Mouse (Mus musculus): ENCODE measurements around the gene Olfr1432.
"Not testable (repeated sequence)": the region's sequence is repeated elsewhere in the genome, so short reads cannot be mapped to it uniquely, and the experiment has no call there.

Gene Olfr1432

DNA sequence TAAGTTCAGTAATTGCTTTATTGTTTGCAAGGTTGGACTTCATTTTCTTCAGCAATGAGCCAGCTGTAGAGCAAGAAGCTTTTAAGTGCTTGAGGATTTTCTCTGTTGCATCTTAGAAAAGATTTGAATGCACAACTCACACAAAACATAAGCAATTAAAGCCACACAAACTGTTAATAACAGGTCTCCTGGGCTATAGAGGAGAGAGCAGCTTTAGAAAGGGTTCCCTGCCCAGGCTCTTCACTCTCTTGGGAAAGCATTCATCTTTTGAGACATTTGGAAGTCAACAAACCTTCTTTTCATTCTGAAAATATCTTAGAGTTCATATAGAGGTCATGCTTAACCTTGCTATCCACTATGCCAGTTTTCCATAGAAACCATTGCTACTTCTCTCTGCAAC is at the start of gene Olfr1432:
Gene Olfr1432, minus strand, starts transcription at position 101 of the 400 bp plus-strand sequence.
- DNase-seq (ENCODE audit: low spot score in 2 of 2) = not testable (repeated sequence)

- no peak for DNase-seq (ENCODE audit: low spot score in 2 of 2)
Observed at GRCm38 (mm10) chr19:12279554-12279953, 47.2 kb upstream of the Olfr1432 start, which contains the start of gene Olfr1434. Gene Olfr1434 (plus strand): TSS chr19:12279854.

DNA sequence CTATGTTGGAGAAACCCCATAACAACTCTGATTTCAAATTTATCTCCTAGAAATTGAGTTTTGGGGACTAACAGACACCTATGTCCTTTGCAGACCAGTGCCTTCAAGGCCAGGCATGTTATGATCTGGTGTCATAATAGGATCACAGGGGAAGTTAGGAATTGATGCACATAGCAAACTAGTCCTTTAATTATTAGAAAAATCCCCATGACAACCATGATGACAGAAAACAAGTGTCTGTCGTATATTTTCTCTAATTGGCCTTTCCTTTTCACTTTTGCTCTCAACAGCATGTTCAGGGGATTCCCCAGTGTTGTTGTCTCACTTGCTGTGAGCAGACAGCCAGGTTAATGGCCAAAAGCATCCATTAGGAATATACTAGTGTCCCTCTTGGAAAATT is 28.3 kb upstream of the Olfr1432 start, which contains the start of gene Olfr235:
Gene Olfr235, plus strand, starts transcription at position 301 of the 400 bp plus-strand sequence.
- no peak for DNase-seq (ENCODE audit: low spot score in 2 of 2)

GRCm38 (mm10) chr19:12241559-12241958 is 9.2 kb upstream of the Olfr1432 start, which contains the start of gene Olfr262:
Gene Olfr262 (minus strand): TSS chr19:12241659.
- no peak for DNase-seq (ENCODE audit: low spot score in 2 of 2)

DNA sequence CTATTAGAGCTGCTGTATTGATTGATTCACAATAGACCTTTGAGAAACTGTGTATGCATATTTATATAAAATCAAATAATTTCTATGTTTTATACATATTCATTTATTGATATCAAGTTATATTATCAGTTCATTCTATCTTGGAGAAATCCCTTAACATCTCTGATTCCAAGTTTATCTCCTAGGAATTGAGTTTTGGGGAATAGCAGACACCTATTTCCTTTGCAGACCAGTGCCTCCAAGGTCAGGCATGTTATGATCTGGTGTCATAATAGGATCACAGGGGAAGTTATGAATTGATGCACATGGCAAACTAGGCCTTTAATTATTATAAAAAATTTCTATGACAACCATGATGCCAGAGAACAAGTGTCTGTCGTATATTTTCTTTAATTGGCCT is 32.1 kb downstream of the Olfr1432 start, which contains the start of gene Olfr1431:
Gene Olfr1431, plus strand, starts transcription at position 301 of the 400 bp plus-strand sequence.
- DNase-seq (ENCODE audit: low spot score in 2 of 2) = no peak

DNA sequence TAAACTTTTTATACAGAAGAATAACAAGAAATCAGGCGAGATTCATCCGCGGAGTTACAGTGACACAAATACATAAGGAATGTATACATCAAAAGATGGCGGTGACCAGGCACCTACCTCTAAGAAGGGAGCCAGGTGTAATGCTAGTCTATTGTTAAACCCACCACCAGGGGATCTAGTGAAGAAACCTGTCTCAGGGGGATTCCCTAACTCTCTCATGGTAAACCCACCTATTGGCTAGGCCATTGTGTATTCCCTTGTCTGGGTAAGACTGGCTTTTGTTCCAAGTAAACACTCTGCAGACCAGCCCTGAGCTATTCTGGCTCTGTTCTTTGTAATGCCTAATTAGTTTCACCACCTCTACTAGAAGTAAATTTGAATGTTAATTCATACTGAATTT is 33.3 kb downstream of the Olfr1432 start:
- not testable (repeated sequence) for DNase-seq (ENCODE audit: low spot score in 2 of 2)

All from right cerebral cortex, postnatal 10 days (tissue).